Mouse (Mus musculus) megakaryocyte, adult 5-6 weeks (primary cell): ENCODE data around the gene Gng11. TPM values are rescaled to one million over a fixed set of nuclear protein-coding genes. Genes with fewer than 3 reads are reported as not detected.

Experiments
- total RNA-seq, 2 experiments: library from RNA; stranded (forward) in 1 of 2; stranded (reverse) in 1 of 2; fragments of 153-499, 151-499 nt in 1 of 2; fragments of 221-1000, 200-1000 nt in 1 of 2; gene quantifications; 2 replicates each; pipeline versions ENCODE4 v1.2.3 to v1.2.4; 2015 to 2017

Gng11 gene
- total RNA-seq, 2 experiments from 2014 or later: 1.3 to 1.5 TPM

Other genes starting within 250 kb of the Gng11 start
- not detected in 2 replicates for gene Calcr, start 239.2 kb upstream of the Gng11 start, total RNA-seq (2015)
- not detected in 2 replicates for gene Calcr, start 239.2 kb upstream of the Gng11 start, total RNA-seq (2017)
- gene Tfpi2, start 15.0 kb upstream of the Gng11 start, total RNA-seq (2015): not detected in 2 replicates
- 0.33 TPM in 1 of 2 replicates, not detected in the other for gene Tfpi2, start 15.0 kb upstream of the Gng11 start, total RNA-seq (2017)
- not detected in 2 replicates for gene Gngt1, start 10.1 kb upstream of the Gng11 start, total RNA-seq (2015)
- gene Gngt1, start 10.1 kb upstream of the Gng11 start, total RNA-seq (2017): not detected in 2 replicates
- 40.9 and 43.0 TPM in 2 replicates for gene Bet1, start 83.1 kb downstream of the Gng11 start, total RNA-seq (2015)
- gene Bet1, start 83.1 kb downstream of the Gng11 start, total RNA-seq (2017): 39.1 and 69.2 TPM in 2 replicates